Mouse (Mus musculus): ENCODE results near the gene Atxn1l. TPM values are rescaled to one million over a fixed set of nuclear protein-coding genes. Genes with fewer than 3 reads are reported as not detected.
"Not testable (repeated sequence)": the region's sequence is repeated elsewhere in the genome, so short reads cannot be mapped to it uniquely, and the experiment has no call there.

Atxn1l gene
- total RNA-seq, 2 experiments from 2014 or later: 34.8 to 39.1 TPM

GRCm38 (mm10) chr8:109756849-109757248, 19.3 kb upstream of the Atxn1l start:
- Histone ChIP-seq H3K27ac (no peak overlapping the region), H3K4me3 (no peak overlapping the region)
- no peak for DNase-seq (ENCODE audit: extremely low spot score in 1 of 2, low spot score in 2 of 2)
- intact Hi-C loops (cut with DNase I): no loop called here
- TF ChIP-seq CTCF (IDR thresholded peaks at IDR 0.05): no peak

GRCm38 (mm10) chr8:109755554-109755953, 18.0 kb upstream of the Atxn1l start:
- H3K27ac ChIP-seq; intact Hi-C loops (cut with DNase I); H3K4me3 ChIP-seq; DNase-seq (ENCODE audit: extremely low spot score in 1 of 2, low spot score in 2 of 2): not testable (repeated sequence)

GRCm38 (mm10) chr8:109754696-109755095, 17.2 kb upstream of the Atxn1l start:
- DNase-seq (ENCODE audit: extremely low spot score in 1 of 2, low spot score in 2 of 2): no peak
- intact Hi-C loops (cut with DNase I): no loop called here
- Histone ChIP-seq H3K4me3 (no peak overlapping the region), H3K27ac (no peak overlapping the region)
- no peak for TF ChIP-seq CTCF (IDR thresholded peaks at IDR 0.05)

- H3K27ac ChIP-seq: no peak overlapping the region
- H3K4me3 ChIP-seq: no peak overlapping the region
- no peak for DNase-seq (ENCODE audit: extremely low spot score in 1 of 2, low spot score in 2 of 2)
- intact Hi-C loops (cut with DNase I): no loop called here
- TF ChIP-seq CTCF (IDR thresholded peaks at IDR 0.05): no peak
These were observed 14.4 kb upstream of the Atxn1l start for GRCm38 (mm10) chr8:109751731-109752485.

GRCm38 (mm10) chr8:109750699-109751098, 13.2 kb upstream of the Atxn1l start:
- peak; percentile 8; the same call in 1 of the 2 replicates for TF ChIP-seq CTCF (IDR thresholded peaks at IDR 0.05)
- DNase-seq (ENCODE audit: extremely low spot score in 1 of 2, low spot score in 2 of 2): peak in 1 of 2 experiments; percentile 30
- no peak overlapping the region for H3K27ac ChIP-seq
- intact Hi-C loops (cut with DNase I): no loop called here
- H3K4me3 ChIP-seq: no peak overlapping the region

GRCm38 (mm10) chr8:109750274-109750673, 12.7 kb upstream of the Atxn1l start:
- DNase-seq (ENCODE audit: extremely low spot score in 1 of 2, low spot score in 2 of 2): no peak
- Histone ChIP-seq H3K4me3 (no peak overlapping the region), H3K27ac (no peak overlapping the region)
- intact Hi-C loops (cut with DNase I): no loop called here
- TF ChIP-seq CTCF (IDR thresholded peaks at IDR 0.05): no peak

- TF ChIP-seq CTCF (IDR thresholded peaks at IDR 0.05): no peak
- Histone ChIP-seq H3K4me3 (no peak overlapping the region), H3K27ac (no peak overlapping the region)
- intact Hi-C loops (cut with DNase I): no loop called here
- DNase-seq (ENCODE audit: extremely low spot score in 1 of 2, low spot score in 2 of 2): no peak
These were observed 10.1 kb upstream of the Atxn1l start for GRCm38 (mm10) chr8:109747468-109748199.

GRCm38 (mm10) chr8:109738049-109738380, 476 bp upstream of the Atxn1l start:
- intact Hi-C loops (cut with DNase I): no loop called here
- TF ChIP-seq CTCF (IDR thresholded peaks at IDR 0.05): no peak
- DNase-seq (ENCODE audit: extremely low spot score in 1 of 2, low spot score in 2 of 2): no peak
- Histone ChIP-seq H3K27ac (peak overlapping the region; percentile 88), H3K4me3 (peak overlapping the region; percentile 72)

- TF ChIP-seq CTCF (IDR thresholded peaks at IDR 0.05): no peak
- no peak for DNase-seq (ENCODE audit: extremely low spot score in 1 of 2, low spot score in 2 of 2)
- intact Hi-C loops (cut with DNase I): no loop called here
- Histone ChIP-seq H3K27ac (peak overlapping the region; percentile 88), H3K4me3 (peak overlapping the region; percentile 72)
These were observed 720 bp downstream of the Atxn1l start for GRCm38 (mm10) chr8:109736819-109737218.

- Histone ChIP-seq H3K4me3 (no peak overlapping the region), H3K27ac (no peak overlapping the region)
- intact Hi-C loops (cut with DNase I): no loop called here
- DNase-seq (ENCODE audit: extremely low spot score in 1 of 2, low spot score in 2 of 2): no peak
- no peak for TF ChIP-seq CTCF (IDR thresholded peaks at IDR 0.05)
These were observed 3.5 kb downstream of the Atxn1l start for GRCm38 (mm10) chr8:109734018-109734417.

- DNase-seq (ENCODE audit: extremely low spot score in 1 of 2, low spot score in 2 of 2): no peak
- intact Hi-C loops (cut with DNase I): no loop called here
- H3K4me3 ChIP-seq: no peak overlapping the region
- TF ChIP-seq CTCF (IDR thresholded peaks at IDR 0.05): no peak
- no peak overlapping the region for H3K27ac ChIP-seq
These were observed 6.5 kb downstream of the Atxn1l start for GRCm38 (mm10) chr8:109731012-109731411.

- intact Hi-C loops (cut with DNase I): no loop called here
- no peak for DNase-seq (ENCODE audit: extremely low spot score in 1 of 2, low spot score in 2 of 2)
- TF ChIP-seq CTCF (IDR thresholded peaks at IDR 0.05): no peak
- Histone ChIP-seq H3K4me3 (no peak overlapping the region), H3K27ac (no peak overlapping the region)
These were observed 12.4 kb downstream of the Atxn1l start for GRCm38 (mm10) chr8:109725106-109725505.
